Mouse (Mus musculus) MEL (cell line): Measurements from ENCODE around the gene Srsf1. TPM values are rescaled to one million over a fixed set of nuclear protein-coding genes. Genes with fewer than 3 reads are reported as not detected.

Experiments used
- DNase-seq: peaks from one replicate; pipeline ENCODE4 v3.0.0; 2011; ENCODE audit warnings: low read depth, low spot score
- H3K27ac ChIP-seq: 2 replicates; pipeline ENCODE4 v1.5.1; 2012; ENCODE audit warnings: low read depth, mild to moderate bottlenecking, control low read depth, low read length, moderate library complexity; ENCODE audit not compliant: control insufficient read depth
- H3K27me3 ChIP-seq, 2 experiments: fragments of 150-350 bp in 1 of 2; sonication (generic) in 1 of 2; 2 replicates each; pipeline ENCODE4 v1.6.1; 2012; ENCODE audit warnings: low read length in 2 of 2, mild to moderate bottlenecking in 2 of 2, improper control_type of control experiment in 1 of 2, moderate library complexity in 1 of 2; ENCODE audit not compliant: insufficient read depth in 2 of 2, control insufficient read depth in 1 of 2
- H3K36me3 ChIP-seq, 2 experiments: 2 replicates each; pipeline ENCODE4 v1.6.1; 2012 to 2014; ENCODE audit warnings: low read length in 2 of 2, improper control_type of control experiment in 1 of 2, inconsistent platforms in 1 of 2, mild to moderate bottlenecking in 1 of 2; ENCODE audit not compliant: insufficient read depth in 2 of 2, control insufficient read depth in 1 of 2
- H3K4me1 ChIP-seq, 2 experiments: fragments of 150-350 bp in 1 of 2; sonication (generic) in 1 of 2; 2 replicates each; pipeline ENCODE4 v1.6.1; 2012; ENCODE audit warnings: low read length in 2 of 2, improper control_type of control experiment in 1 of 2, mild to moderate bottlenecking in 1 of 2; ENCODE audit not compliant: insufficient read depth in 2 of 2, control insufficient read depth in 1 of 2
- H3K4me3 ChIP-seq, 2 experiments: fragments of 150-350 bp in 1 of 2; sonication (generic) in 1 of 2; 2 replicates each; pipeline ENCODE4 v1.5.1; 2012; ENCODE audit warnings: low read depth in 2 of 2, low read length in 2 of 2, mild to moderate bottlenecking in 2 of 2, moderate library complexity in 2 of 2, control low read depth in 1 of 2, improper control_type of control experiment in 1 of 2; ENCODE audit not compliant: control insufficient read depth in 1 of 2, insufficient read depth in 1 of 2
- H3K79me2 ChIP-seq: 2 replicates; pipeline ENCODE4 v1.6.1; 2012; ENCODE audit warnings: mild to moderate bottlenecking, low read length, moderate library complexity; ENCODE audit not compliant: control insufficient read depth, poor library complexity, insufficient read depth
- H3K9ac ChIP-seq: 2 replicates; pipeline ENCODE4 v1.6.1; 2012; ENCODE audit warnings: low read depth, mild to moderate bottlenecking, control low read depth, low read length, moderate library complexity; ENCODE audit not compliant: control insufficient read depth, poor library complexity, severe bottlenecking
- H3K9me3 ChIP-seq: fragments of 150-350 bp; sonication (generic); replicated peaks from 2 replicates; pipeline ENCODE4 v1.6.1; 2012; ENCODE audit warnings: mild to moderate bottlenecking, low read length, improper control_type of control experiment, moderate library complexity; ENCODE audit not compliant: insufficient read depth
- CHD1 ChIP-seq: IDR thresholded peaks from 2 replicates; pipeline ENCODE4 v1.6.1; 2012; ENCODE audit warnings: low read depth, mild to moderate bottlenecking, inconsistent platforms, low read length, improper control_type of control experiment
- ELF1 ChIP-seq: IDR thresholded peaks from 2 replicates; pipeline ENCODE4 v1.6.1; 2014; ENCODE audit warnings: low read depth, mild to moderate bottlenecking, inconsistent platforms, low read length, improper control_type of control experiment, moderate library complexity
- EP300 ChIP-seq, 2 experiments: IDR thresholded peaks; 2 replicates each; pipeline ENCODE4 v1.6.1; 2011; ENCODE audit warnings: improper control_type of control experiment in 2 of 2, low read length in 2 of 2, low read depth in 1 of 2, mild to moderate bottlenecking in 1 of 2
- HCFC1 ChIP-seq: IDR thresholded peaks from 2 replicates; pipeline ENCODE4 v1.6.1; 2012; ENCODE audit warnings: low read depth, mild to moderate bottlenecking, inconsistent platforms, low read length, improper control_type of control experiment, moderate library complexity
- KAT2A ChIP-seq: conservative IDR thresholded peaks from 2 replicates; pipeline ENCODE4 v1.6.1; 2012; ENCODE audit warnings: low read depth, low read length, improper control_type of control experiment, inconsistent platforms
- MAX ChIP-seq: IDR thresholded peaks from 2 replicates; pipeline ENCODE4 v1.6.1; 2011; ENCODE audit warnings: low read length, improper control_type of control experiment
- MAZ ChIP-seq: IDR thresholded peaks from 2 replicates; pipeline ENCODE4 v1.6.1; 2012; ENCODE audit warnings: low read depth, mild to moderate bottlenecking, inconsistent platforms, low read length, improper control_type of control experiment
- MEF2A ChIP-seq: IDR thresholded peaks from 2 replicates; pipeline ENCODE4 v1.6.1; 2014; ENCODE audit warnings: low read depth, mild to moderate bottlenecking, inconsistent platforms, low read length, improper control_type of control experiment; ENCODE audit not compliant: poor library complexity, insufficient replicate concordance, severe bottlenecking; ENCODE audit errors: extremely low read depth
- MXI1 ChIP-seq: IDR thresholded peaks from 2 replicates; pipeline ENCODE4 v1.6.1; 2011; ENCODE audit warnings: mild to moderate bottlenecking, low read depth, low read length, improper control_type of control experiment
- MYB ChIP-seq: IDR thresholded peaks from 2 replicates; pipeline ENCODE4 v1.6.1; 2011; ENCODE audit warnings: mild to moderate bottlenecking, low read depth, low read length, improper control_type of control experiment
- MYC ChIP-seq: IDR thresholded peaks from 2 replicates; pipeline ENCODE4 v1.6.1; 2011; ENCODE audit warnings: low read depth, mild to moderate bottlenecking, low read length, improper control_type of control experiment, moderate library complexity
- NELFE ChIP-seq: IDR thresholded peaks from 2 replicates; pipeline ENCODE4 v1.6.1; 2011; ENCODE audit warnings: low read depth, low read length, improper control_type of control experiment
- POLR2A ChIP-seq, 2 experiments: IDR thresholded peaks; 2 replicates each; pipeline ENCODE4 v1.6.1; 2011 to 2012; ENCODE audit warnings: low read length in 2 of 2, mild to moderate bottlenecking in 2 of 2, control low read depth in 1 of 2, improper control_type of control experiment in 1 of 2, low read depth in 1 of 2, moderate library complexity in 1 of 2; ENCODE audit not compliant: control insufficient read depth in 1 of 2, insufficient read depth in 1 of 2, poor library complexity in 1 of 2
- POLR2AphosphoS2 ChIP-seq: IDR thresholded peaks from 2 replicates; pipeline ENCODE4 v1.6.1; 2011; ENCODE audit warnings: low read length, improper control_type of control experiment
- SIN3A ChIP-seq: IDR thresholded peaks from 2 replicates; pipeline ENCODE4 v1.6.1; 2012; ENCODE audit warnings: low read length, improper control_type of control experiment, inconsistent platforms
- TAL1 ChIP-seq: IDR thresholded peaks from 2 replicates; pipeline ENCODE4 v1.6.1; 2012; ENCODE audit warnings: mild to moderate bottlenecking, inconsistent platforms, low read length, moderate library complexity, mixed read lengths
- TBP ChIP-seq: IDR thresholded peaks from 2 replicates; pipeline ENCODE4 v1.8.0; 2011; ENCODE audit warnings: low read depth, low read length, improper control_type of control experiment
- TCF12 ChIP-seq: IDR thresholded peaks from 2 replicates; pipeline ENCODE4 v1.6.1; 2014; ENCODE audit warnings: low read depth, mild to moderate bottlenecking, inconsistent platforms, low read length, improper control_type of control experiment, moderate library complexity
- UBTF ChIP-seq: IDR thresholded peaks from 2 replicates; pipeline ENCODE4 v1.6.1; 2012; ENCODE audit warnings: low read depth, mild to moderate bottlenecking, inconsistent platforms, low read length, improper control_type of control experiment, moderate library complexity, borderline replicate concordance; ENCODE audit not compliant: insufficient read depth
- USF1 ChIP-seq: IDR thresholded peaks from 2 replicates; pipeline ENCODE4 v1.6.1; 2014; ENCODE audit warnings: low read depth, mild to moderate bottlenecking, inconsistent platforms, low read length, improper control_type of control experiment, moderate library complexity
- ZC3H11A ChIP-seq: IDR thresholded peaks from 2 replicates; pipeline ENCODE4 v1.6.1; 2012; ENCODE audit warnings: low read depth, mild to moderate bottlenecking, inconsistent platforms, low read length, improper control_type of control experiment
- ZNF384 ChIP-seq: IDR thresholded peaks from 2 replicates; pipeline ENCODE4 v1.6.1; 2012; ENCODE audit warnings: low read depth, mild to moderate bottlenecking, inconsistent platforms, low read length, improper control_type of control experiment
- polyA plus RNA-seq, 2 experiments: library from polyadenylated mRNA; stranded (reverse) in 1 of 2; unstranded in 1 of 2; fragments of >175 nt in 1 of 2; fragments of >200 nt in 1 of 2; gene quantifications; 2 replicates each; pipeline versions ENCODE4 v1.2.1 to v1.2.4; 2012; ENCODE audit warnings: low replicate concordance in 2 of 2, low read depth in 1 of 2; ENCODE audit not compliant: insufficient read length in 2 of 2, insufficient read depth in 1 of 2, missing spikeins in 1 of 2
- total RNA-seq: library from RNA; depleted of rRNA; stranded (reverse); fragments of 300-350 nt; gene quantifications from 2 replicates; pipeline ENCODE4 v1.2.3, GENCODE M21; 2012

Gene Srsf1
- total and polyA plus RNA-seq, 3 experiments = 421 to 596 (median 431) TPM

DNA sequence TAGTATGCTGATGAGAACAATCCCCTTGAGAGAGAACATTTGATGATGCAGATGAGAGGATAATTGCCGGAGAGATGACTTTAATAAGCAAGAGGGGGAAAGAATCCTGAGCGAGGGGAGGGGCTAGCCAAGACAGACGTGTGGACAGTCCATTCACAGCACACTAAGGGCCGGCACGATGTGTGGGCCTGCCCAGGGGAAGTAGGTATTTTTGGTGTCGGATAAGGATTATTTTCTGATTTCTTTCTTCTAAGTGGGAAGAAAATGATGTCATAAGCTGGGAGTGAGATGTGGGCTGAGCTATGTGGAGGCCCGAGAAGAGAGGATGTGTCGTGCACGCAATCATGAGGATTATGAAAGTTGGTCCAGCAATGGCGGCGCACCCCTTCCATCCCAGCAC, 32.0 kb upstream of the Srsf1 start:
- DNase-seq = no peak
- H3K4me1 ChIP-seq = no peaks in the 10 kb centered on the region
- peaks cover 8 to 20% of the 10 kb centered on the region in 2 experiments for H3K27me3 ChIP-seq
- TF ChIP-seq POLR2AphosphoS2 = no peak
- no peak for TF ChIP-seq ZNF384
- no peak for TF ChIP-seq ELF1
- no peak for TF ChIP-seq HCFC1
- TF ChIP-seq MXI1 = no peak
- TF ChIP-seq MAZ = no peak
- no peak for TF ChIP-seq TBP
- no peak for TF ChIP-seq MEF2A
- no peak for TF ChIP-seq TCF12
- TF ChIP-seq, all 39 proteins: peak for 0
- H3K9ac ChIP-seq = no peak overlapping the region
- no peaks in the 10 kb centered on the region for H3K36me3 ChIP-seq
- H3K9me3 ChIP-seq = no peaks in the 10 kb centered on the region
- no peak overlapping the region for H3K4me3 ChIP-seq
- no peak overlapping the region for H3K27ac ChIP-seq
- H3K79me2 ChIP-seq = no peaks in the 10 kb centered on the region

DNA sequence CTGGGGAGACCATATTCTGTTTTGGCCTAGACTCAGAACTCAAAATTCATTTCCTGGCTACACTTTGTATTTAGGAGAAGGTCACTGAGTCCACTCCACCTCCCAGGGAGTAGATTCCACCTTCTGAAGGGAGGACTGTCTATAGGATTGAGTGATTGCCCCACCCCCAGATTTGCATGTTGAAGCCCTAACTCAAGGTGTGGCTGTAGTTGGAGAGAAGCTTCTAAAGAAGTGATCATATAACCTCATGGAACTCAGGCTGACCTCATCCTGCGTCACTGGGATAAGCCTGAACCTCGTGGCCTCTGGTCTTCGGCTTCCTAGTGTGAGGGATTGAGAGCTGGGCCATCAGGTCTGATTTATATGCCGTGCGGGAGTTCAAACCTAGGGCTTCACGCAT, 31.4 kb upstream of the Srsf1 start:
- Histone ChIP-seq H3K9me3 (no peaks in the 10 kb centered on the region), H3K27me3 (peaks cover 9 to 20% of the 10 kb centered on the region in 2 experiments), H3K4me3 (no peak overlapping the region), H3K4me1 (no peaks in the 10 kb centered on the region), H3K9ac (no peak overlapping the region), H3K27ac (no peak overlapping the region), H3K36me3 (no peaks in the 10 kb centered on the region), H3K79me2 (no peaks in the 10 kb centered on the region)
- TF ChIP-seq NELFE = no peak
- TF ChIP-seq MAX = no peak
- TF ChIP-seq MYC = no peak
- TF ChIP-seq SIN3A = no peak
- no peak for TF ChIP-seq UBTF
- TF ChIP-seq MYB = no peak
- no peak for TF ChIP-seq POLR2A (IDR thresholded peaks at IDR 0.05; ENCODE audit: control insufficient read depth in 1 of 2, insufficient read depth in 1 of 2, low read depth in 1 of 2, low read length in 2 of 2, poor library complexity in 1 of 2)
- TF ChIP-seq ZC3H11A = no peak
- TF ChIP-seq TAL1 = no peak
- no peak for TF ChIP-seq EP300 (IDR thresholded peaks at IDR 0.05; ENCODE audit: low read depth in 1 of 2, low read length in 2 of 2)
- no peak for TF ChIP-seq MEF2A
- TF ChIP-seq ZNF384 = no peak
- TF ChIP-seq KAT2A = no peak
- no peak for TF ChIP-seq USF1
- TF ChIP-seq CHD1 = no peak
- no peak for DNase-seq
